Mouse (Mus musculus) forebrain, embryonic 10.5 days (tissue): Measurements from ENCODE around the gene Noct. TPM values are rescaled to one million over a fixed set of nuclear protein-coding genes. Genes with fewer than 3 reads are reported as not detected.

ENCODE experiments used
- microRNA-seq: library from miRNA; unstranded; fragments of <30 nt; microRNA quantifications from one replicate; pipeline ENCODE4, GENCODE M21; 2017
- polyA plus RNA-seq: library from polyadenylated mRNA; unstranded; fragments of >200 nt; fragmentation: Nextera tagmentation; extraction: Ambion mirVana; gene quantifications from 2 replicates; pipeline ENCODE4 v1.2.1, GENCODE M21; 2016

Gene Noct
- polyA plus RNA-seq, 1 experiment from 2014 or later, result 11.2 TPM

Small RNA genes lying within 50 kb of the gene (microRNA-seq; reads per million reads assigned to microRNA genes)
- gene Gm24282, result not detected

Other genes with a start within 250 kb of the Noct start
- 41.6 and 44.2 TPM in 2 replicates for gene Elf2, start 116.2 kb downstream of the Noct start, polyA plus RNA-seq
- 8.4 and 12.8 TPM in 2 replicates for gene Mgarp, start 172.3 kb downstream of the Noct start, polyA plus RNA-seq
- 642 and 667 TPM in 2 replicates for gene Ndufc1, start 184.5 kb downstream of the Noct start, polyA plus RNA-seq
- gene Naa15, start 190.7 kb downstream of the Noct start, polyA plus RNA-seq, result 68.3 and 68.6 TPM in 2 replicates